Mouse (Mus musculus) CH12F3 (cell line): ENCODE measurements around the gene Galnt6.

Experiments used
- in situ Hi-C: fragments of 300-500 bp; cut with MboI; formaldehyde crosslinking; loops from 2 replicates; pipeline ENCODE4 v1.14.3; 2020; ENCODE audit warnings: low sequenced_read_pairs

Galnt6 gene

DNA sequence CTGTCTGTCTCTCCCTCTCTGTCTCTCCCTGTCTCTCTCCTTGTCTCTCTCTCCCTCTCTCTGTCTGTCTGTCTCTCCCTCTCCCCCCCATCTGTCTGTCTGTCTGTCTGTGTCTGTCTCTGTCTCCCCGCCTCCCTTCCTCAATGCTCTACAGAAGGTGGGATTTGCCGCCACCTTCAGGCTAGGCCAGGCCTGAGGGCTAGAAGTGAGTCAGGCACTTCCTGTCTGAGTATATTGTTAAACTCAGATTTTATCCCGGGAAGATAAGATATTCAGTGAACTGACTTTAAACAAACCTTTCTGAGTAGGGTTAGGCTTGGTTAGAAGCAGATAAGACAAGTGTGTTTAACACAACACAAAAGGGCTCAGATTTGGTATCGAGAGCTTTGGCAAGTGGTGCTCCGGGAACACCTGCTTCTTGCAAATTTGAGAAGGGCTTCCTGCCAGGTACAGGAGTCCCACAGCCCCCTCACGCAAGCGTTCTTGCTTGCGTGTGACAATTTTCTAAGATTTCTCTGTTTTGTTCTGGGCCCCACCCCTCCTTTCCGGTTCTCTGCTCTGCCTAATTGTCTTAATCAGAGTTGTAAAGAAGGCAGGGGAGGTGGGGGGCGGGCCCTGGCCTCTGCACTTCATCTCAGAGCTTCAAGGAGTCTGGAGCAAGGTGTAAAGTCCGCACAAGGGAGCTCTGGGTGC, 25.8 kb upstream of the Galnt6 start:
- in situ Hi-C loops = no loop called here

- in situ Hi-C loops = no loop called here
These were observed 24.9 kb upstream of the Galnt6 start for GRCm38 (mm10) chr15:100754041-100754440.

- in situ Hi-C loops = no loop called here
These were observed 23.9 kb upstream of the Galnt6 start for GRCm38 (mm10) chr15:100753045-100753444.

DNA sequence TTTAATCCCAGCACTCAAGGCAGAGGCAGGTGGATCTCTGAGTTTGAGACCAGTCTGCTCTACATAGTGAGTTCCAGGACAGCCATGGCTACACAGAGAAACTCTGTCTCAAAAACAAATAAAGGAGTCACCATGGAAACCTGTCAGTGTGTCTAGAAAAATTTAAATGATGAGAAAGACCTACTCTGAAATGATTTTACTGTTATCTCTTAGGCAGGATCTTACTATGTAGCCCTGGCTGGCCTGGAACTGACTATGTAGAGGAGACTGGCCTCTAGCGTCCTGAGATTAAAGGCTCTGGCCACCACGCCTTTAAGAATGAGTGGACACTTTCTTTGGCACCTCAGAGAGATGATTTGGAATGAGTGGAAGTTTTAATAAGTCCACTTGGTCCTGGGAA, 23.3 kb upstream of the Galnt6 start:
- in situ Hi-C loops = no loop called here

DNA sequence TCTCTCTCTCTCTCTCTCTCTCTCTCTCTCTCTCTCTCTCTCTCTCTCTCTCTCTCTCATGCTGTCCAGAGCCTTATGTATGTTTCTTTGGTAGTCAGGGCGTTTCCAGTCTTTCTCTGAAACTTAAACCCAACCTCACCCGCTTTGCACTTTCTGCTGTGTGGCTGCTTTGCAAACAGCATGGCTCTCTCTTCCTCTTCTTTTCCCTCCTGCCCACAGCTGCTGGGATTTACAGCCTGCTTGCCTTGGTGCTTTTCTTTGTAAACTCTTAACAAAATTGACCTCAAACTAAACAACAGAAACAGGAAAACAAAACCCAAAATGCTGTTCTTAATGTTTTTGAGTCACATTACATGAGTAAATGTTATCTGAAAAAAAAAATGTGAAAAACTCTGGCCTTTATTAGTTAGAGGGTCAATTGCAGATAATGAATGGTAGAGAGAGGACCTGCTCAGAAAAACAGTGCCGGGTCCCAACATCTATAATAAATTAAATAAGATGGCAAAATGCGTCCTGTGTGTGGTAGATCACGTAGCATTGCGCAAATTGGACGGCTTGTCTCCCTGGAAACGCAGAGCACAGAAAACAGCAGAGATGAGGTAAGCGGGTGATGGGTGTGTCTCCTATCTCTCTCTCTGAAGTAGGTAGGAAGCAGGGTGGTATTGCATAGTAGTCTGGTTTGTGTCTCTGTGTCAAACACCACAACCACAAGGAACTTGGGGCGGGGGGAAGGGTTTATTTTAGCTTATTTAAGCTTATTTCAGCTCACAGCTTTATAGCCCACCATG, 20.8 kb upstream of the Galnt6 start:
- in situ Hi-C loops = no loop called here

DNA sequence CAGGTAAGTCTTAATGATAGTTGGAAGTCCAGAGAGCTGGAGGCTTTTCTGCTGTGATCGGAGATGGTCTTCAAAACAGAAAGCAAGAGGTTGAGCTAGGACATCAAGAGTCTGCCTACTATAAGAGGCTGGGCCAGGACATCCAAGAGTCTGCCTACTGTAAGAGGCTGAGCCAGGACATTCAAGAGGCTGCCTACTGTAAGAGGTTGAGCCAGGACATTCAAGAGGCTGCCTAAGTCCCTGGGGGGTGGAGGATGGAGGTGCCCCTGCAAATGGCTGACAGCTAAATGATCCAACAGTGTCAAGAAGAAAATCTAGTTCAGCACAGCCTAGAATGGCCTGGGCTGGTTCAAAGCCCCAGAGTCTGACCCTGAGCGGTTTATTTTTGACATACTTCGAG, 19.4 kb upstream of the Galnt6 start:
- in situ Hi-C loops = no loop called here

- in situ Hi-C loops = no loop called here
These were observed 18.2 kb upstream of the Galnt6 start for GRCm38 (mm10) chr15:100747121-100747963.

DNA sequence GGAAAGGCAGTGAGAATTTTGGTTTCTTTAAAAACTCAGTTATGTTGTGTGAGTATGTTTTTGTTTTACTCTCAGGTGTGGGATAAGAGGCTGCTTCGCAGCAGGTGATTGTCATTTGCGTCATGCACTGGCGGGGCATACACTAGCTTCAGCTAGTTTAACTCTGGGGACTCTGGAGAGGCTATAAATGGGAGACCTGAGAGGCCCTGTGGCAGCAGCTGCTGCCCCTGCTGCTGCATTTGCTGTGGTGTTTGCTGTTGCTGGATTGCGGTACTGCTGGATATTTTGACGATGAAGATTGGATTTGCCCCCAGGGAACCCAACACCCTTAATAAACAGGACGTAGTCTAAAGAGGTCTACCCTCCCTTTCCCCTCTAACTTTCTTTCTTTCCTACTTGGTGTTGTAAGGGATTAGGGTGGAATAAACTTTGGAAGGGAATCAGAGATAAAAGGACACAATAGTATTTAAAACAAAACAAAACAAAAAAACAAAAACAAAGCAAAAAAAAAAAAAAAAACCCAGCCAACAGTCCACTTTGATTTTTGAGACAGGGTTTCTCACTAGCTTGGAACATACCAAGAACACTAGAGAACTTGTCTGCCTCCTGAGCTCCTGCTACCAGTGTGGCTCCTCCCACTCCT, 17.4 kb upstream of the Galnt6 start:
- in situ Hi-C loops = no loop called here

GRCm38 (mm10) chr15:100743238-100743637, 14.1 kb upstream of the Galnt6 start:
- in situ Hi-C loops = no loop called here

GRCm38 (mm10) chr15:100739442-100739841, 10.3 kb upstream of the Galnt6 start:
- in situ Hi-C loops = no loop called here

GRCm38 (mm10) chr15:100738351-100738781, 9.2 kb upstream of the Galnt6 start:
- in situ Hi-C loops = no loop called here

DNA sequence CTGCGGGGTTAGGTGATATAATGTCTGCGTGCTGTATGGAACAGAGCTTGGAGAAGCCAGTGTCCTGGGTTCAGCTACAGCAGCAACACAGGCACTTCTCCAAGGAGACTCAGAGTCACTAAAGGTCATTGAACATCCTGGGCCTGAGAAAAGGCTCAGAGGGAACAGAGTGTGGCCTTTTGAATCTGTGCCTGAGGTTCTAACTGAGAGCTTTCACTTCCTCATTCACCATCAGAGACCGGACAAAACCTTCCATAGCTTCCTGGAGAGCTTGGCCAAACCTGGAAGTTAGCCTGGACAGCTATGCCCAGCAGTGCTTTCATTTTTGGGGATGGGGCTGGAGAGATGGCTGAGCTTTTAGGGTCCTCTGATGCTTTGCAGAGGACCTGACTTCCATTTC, 8.5 kb upstream of the Galnt6 start:
- in situ Hi-C loops = no loop called here

DNA sequence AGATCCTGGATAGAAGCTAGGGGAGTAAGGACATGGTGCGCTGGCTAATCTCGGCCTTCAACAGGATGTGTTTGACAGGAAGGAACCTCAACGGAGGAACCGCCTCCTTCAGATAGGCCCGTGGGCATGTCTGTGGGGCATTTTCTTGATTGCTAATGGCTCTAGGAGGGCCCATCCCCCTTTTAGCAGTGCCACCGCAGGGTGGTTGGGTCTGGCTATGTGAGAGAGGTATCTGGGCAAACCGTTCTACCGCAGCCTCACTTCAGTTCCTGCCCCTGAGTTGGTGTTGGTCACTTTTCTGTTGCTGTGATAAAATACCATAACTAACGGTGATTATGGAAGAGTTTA, 6.8 kb upstream of the Galnt6 start:
- in situ Hi-C loops = no loop called here

- in situ Hi-C loops = no loop called here
These were observed 6.1 kb upstream of the Galnt6 start for GRCm38 (mm10) chr15:100735095-100735952.

DNA sequence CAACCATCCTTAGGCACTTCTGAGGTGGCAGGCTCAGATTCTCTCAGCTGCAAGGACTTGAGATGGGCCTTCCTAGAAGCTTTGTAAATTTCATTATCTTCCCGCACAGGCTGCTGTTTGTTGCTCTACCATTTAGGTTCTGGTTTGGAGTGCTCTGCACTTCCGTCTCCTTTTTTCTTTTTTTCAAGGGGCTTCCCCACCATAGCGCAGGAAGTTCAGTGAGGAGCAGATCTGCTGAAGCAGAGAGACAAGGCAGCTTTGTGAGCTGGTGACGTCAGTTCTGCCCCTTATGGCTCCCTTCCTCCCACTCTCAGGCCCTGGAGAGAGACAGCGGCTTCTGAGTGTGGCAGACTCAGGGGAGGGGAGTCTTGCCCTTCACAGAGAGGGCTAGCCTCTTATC, 3.4 kb upstream of the Galnt6 start:
- in situ Hi-C loops = no loop called here

DNA sequence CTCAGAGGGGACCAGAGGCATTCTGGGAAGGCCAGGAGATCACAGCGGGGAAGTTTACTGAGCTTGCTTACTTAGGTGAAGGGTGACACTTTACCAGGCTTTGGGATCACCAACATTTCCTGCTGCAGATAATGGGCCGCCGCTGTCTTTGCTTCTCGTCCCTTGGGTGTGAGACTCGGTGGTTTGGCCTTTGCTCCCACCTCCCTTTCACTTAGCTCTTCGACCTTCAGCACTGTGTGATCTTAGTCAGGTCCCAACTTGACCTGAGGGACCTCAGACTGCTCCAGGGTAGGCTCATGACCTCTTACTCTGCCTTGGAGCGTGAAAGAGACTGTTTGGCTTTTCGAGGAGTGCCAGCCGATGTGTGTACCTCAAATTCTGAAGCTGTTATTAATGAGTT, 1.9 kb upstream of the Galnt6 start:
- in situ Hi-C loops = no loop called here

DNA sequence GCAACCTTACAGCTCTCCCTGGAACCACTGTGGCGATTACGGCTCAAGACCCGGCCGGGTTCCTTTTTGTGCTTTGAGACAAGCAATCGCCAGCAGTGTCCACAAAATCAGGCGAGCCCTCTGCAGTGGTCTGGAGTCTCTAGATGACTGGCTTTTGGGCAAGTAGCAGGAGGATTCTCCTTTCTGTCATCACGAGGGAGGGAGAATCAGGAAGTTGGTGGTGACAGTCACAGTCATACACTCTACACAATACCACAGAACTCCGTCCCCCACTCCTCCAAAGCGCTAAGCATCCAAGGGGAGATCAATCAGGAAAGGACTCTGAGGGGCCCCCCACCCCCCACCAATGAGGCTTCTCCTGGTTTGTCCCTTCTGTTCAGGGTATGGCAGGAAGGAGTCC, 590 bp downstream of the Galnt6 start:
- in situ Hi-C loops = no loop called here

GRCm38 (mm10) chr15:100727834-100728233, 1.3 kb downstream of the Galnt6 start:
- in situ Hi-C loops = no loop called here

DNA sequence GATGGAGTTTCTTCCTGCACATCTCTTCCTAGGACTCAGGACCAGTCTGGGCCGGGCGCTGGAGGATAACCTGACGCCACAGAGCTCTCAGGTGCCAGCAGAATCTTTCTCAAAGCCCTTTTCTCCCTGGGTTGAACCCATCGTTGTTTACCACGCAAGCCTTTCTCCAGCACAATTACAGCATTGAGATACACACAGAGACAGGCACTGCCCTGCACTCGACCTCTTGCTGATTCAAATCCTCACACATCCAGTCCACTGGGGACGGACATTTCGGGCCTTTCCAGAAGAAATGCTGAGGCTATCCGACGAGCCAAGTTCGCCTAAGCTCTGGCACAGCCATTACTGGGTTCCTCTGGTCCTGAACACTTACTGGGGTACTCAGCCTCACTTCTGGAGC, 2.5 kb downstream of the Galnt6 start:
- in situ Hi-C loops = no loop called here

GRCm38 (mm10) chr15:100723505-100723904, 5.7 kb downstream of the Galnt6 start:
- in situ Hi-C loops = no loop called here
